Mouse (Mus musculus): ENCODE measurements at regions not wholly inside any gene's neighbourhood (a gene's known extent, or its start where the extent isn't known, plus 50 kb on each side); places are given as distances from the start of the nearest gene placed in this dataset.
A peak's percentile ranks its signal among the peaks of the same experiment; 100 is the strongest.

DNA sequence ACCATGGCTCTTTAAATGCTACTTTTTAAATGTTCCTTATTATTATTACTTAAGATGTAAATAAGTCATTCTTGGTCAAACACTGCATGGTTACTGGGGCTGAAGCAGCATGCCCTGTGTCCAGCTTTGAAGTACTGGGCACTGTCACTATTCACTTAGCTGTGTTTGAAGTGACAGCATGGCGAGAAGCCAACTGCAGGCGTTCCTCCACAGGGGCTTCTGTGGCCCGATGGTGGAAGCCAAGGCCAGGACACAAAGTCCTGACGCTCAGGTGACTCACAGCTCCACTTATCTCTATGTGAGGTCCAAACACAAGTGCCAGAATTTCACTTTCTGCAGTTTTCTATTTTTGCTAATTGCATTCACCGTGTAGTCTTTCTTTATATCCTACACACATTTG is 65.3 kb downstream of the Cdca7 start:
- DNase-seq (ENCODE audit: low spot score) (peak; percentile 50), ATAC-seq (ENCODE audit: insufficient read depth, low read depth) (peak; percentile 75)
- Histone ChIP-seq H3K27ac (ENCODE audit: low read depth) (no peak overlapping the region), H3K27me3 (ENCODE audit: control insufficient read depth, insufficient read depth, low read length) (no peaks in the 10 kb centered on the region), H3K4me3 (ENCODE audit: low read depth, low read length) (no peak overlapping the region), H3K36me3 (replicated peaks; ENCODE audit: control insufficient read depth, insufficient read depth, low read length) (no peaks in the 10 kb centered on the region), H3K4me2 (ENCODE audit: low read depth, low read length) (no peak overlapping the region), H3K9ac (replicated peaks; ENCODE audit: low read depth, low read length) (no peak overlapping the region), H3K9me3 (replicated peaks; ENCODE audit: control insufficient read depth, low read length) (no peaks in the 10 kb centered on the region), H3K4me1 (ENCODE audit: control insufficient read depth, insufficient read depth) (no peaks in the 10 kb centered on the region; the same call in none of the 2 replicates)
- 26% methylated on average over 5 of the region's 5 CpGs for WGBS
- TF ChIP-seq EP300 (IDR thresholded peaks at IDR 0.05; ENCODE audit: low read depth) (0 out of 2 replicates have a peak, but pooled peaks have one; percentile 49), CTCF (IDR thresholded peaks at IDR 0.05; ENCODE audit: low read depth) (no peak)

DNA sequence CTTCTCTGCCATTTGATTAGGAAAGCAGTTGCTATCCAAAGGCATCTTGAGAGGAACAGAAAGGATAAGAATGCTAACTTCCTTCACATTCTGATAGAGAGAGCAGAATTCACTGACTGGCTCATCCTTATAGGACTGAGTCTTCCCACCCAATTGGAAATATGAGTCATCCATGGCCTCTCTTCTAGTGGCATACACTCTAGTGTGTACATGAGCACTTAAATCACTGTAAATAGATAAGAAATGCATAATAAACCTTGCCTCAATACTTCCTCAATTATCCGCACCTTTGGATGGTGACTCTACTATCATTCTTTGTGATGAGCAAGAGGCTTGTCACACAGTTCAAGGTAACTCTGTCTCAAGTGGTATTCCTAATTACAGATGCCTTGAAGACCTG is 69.5 kb downstream of the Cdca7 start:
- no peaks in the 10 kb centered on the region for H3K27me3 ChIP-seq (ENCODE audit: control insufficient read depth, insufficient read depth, low read length)
- no peak for ATAC-seq (ENCODE audit: insufficient read depth, low read depth)
- no peak overlapping the region for H3K4me3 ChIP-seq (ENCODE audit: low read depth, low read length)
- H3K36me3 ChIP-seq (replicated peaks; ENCODE audit: control insufficient read depth, insufficient read depth, low read length), result no peaks in the 10 kb centered on the region
- no peak for TF ChIP-seq EP300 (IDR thresholded peaks at IDR 0.05; ENCODE audit: low read depth)
- no peak for TF ChIP-seq CTCF (IDR thresholded peaks at IDR 0.05; ENCODE audit: low read depth)
- no peaks in the 10 kb centered on the region for H3K9me3 ChIP-seq (replicated peaks; ENCODE audit: control insufficient read depth, low read length)
- peaks cover 5% of the 10 kb centered on the region for H3K4me1 ChIP-seq (ENCODE audit: control insufficient read depth, insufficient read depth)
- H3K9ac ChIP-seq (replicated peaks; ENCODE audit: low read depth, low read length), result no peak overlapping the region
- no peak overlapping the region for H3K4me2 ChIP-seq (ENCODE audit: low read depth, low read length)
- no peak for DNase-seq (ENCODE audit: low spot score)
- 90% methylated on average over 1 of the region's 1 CpGs for WGBS
- no peak overlapping the region for H3K27ac ChIP-seq (ENCODE audit: low read depth)

DNA sequence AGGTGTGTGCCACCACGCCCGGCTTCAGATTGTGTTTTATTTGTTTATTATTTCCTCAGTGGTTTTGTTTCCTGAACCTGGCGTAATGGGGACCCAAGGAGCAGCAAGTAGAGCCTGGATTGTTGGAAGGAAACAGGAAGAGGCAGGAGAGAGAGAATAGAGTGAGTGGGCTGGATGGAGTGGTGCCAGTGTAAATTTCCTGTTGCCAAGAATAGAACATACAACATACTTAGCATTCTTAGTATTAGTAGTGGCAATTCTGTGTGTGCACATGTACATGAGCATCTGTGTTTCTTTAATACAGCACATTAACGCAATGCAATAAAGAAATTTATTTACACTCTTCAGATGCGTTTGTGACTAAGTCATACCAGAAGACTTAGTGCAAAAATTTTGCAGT is 70.5 kb downstream of the Cdca7 start:
- H3K4me3 ChIP-seq (ENCODE audit: low read depth, low read length), result no peak overlapping the region
- no peak overlapping the region for H3K9ac ChIP-seq (replicated peaks; ENCODE audit: low read depth, low read length)
- no peaks in the 10 kb centered on the region for H3K36me3 ChIP-seq (replicated peaks; ENCODE audit: control insufficient read depth, insufficient read depth, low read length)
- 44% methylated on average over 5 of the region's 5 CpGs for WGBS
- H3K4me1 ChIP-seq (ENCODE audit: control insufficient read depth, insufficient read depth), result peaks cover 5% of the 10 kb centered on the region
- DNase-seq (ENCODE audit: low spot score) (peak; percentile 40), ATAC-seq (ENCODE audit: insufficient read depth, low read depth) (peak; percentile 63)
- H3K27ac ChIP-seq (ENCODE audit: low read depth), result peak overlapping the region; percentile 47; the same call in 1 of the 2 replicates
- no peaks in the 10 kb centered on the region for H3K27me3 ChIP-seq (ENCODE audit: control insufficient read depth, insufficient read depth, low read length)
- TF ChIP-seq EP300 (IDR thresholded peaks at IDR 0.05; ENCODE audit: low read depth), result no peak
- TF ChIP-seq CTCF (IDR thresholded peaks at IDR 0.05; ENCODE audit: low read depth), result no peak
- H3K4me2 ChIP-seq (ENCODE audit: low read depth, low read length), result no peak overlapping the region
- no peaks in the 10 kb centered on the region for H3K9me3 ChIP-seq (replicated peaks; ENCODE audit: control insufficient read depth, low read length)

DNA sequence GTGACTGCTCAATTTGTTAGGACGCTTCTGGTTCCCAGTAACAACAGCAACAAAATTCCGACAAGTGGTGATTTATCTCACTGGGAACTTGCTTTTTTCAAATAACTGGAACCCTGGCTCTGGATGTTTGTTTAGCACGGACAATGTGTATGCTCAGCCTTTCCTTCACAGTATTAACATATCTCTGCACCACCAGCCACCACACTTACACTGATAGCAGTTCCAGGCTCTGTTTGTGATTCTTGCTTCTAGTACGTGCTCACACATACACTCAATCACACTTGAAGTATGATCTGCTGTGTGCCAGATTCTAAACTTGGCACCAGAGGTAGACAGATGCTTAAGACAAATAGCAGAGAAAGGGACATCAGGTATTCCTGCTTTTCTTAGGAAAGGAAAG is 71.0 kb downstream of the Cdca7 start:
- Histone ChIP-seq H3K36me3 (replicated peaks; ENCODE audit: control insufficient read depth, insufficient read depth, low read length) (no peaks in the 10 kb centered on the region), H3K9me3 (replicated peaks; ENCODE audit: control insufficient read depth, low read length) (no peaks in the 10 kb centered on the region), H3K9ac (replicated peaks; ENCODE audit: low read depth, low read length) (no peak overlapping the region), H3K27ac (ENCODE audit: low read depth) (peak overlapping the region; percentile 47), H3K27me3 (ENCODE audit: control insufficient read depth, insufficient read depth, low read length) (no peaks in the 10 kb centered on the region), H3K4me1 (ENCODE audit: control insufficient read depth, insufficient read depth) (peaks cover 5% of the 10 kb centered on the region), H3K4me3 (ENCODE audit: low read depth, low read length) (no peak overlapping the region), H3K4me2 (ENCODE audit: low read depth, low read length) (no peak overlapping the region)
- DNase-seq (ENCODE audit: low spot score), result no peak
- 11% methylated on average over 4 of the region's 4 CpGs for WGBS
- no peak for ATAC-seq (ENCODE audit: insufficient read depth, low read depth)
- TF ChIP-seq EP300 (IDR thresholded peaks at IDR 0.05; ENCODE audit: low read depth), result no peak
- no peak for TF ChIP-seq CTCF (IDR thresholded peaks at IDR 0.05; ENCODE audit: low read depth)

DNA sequence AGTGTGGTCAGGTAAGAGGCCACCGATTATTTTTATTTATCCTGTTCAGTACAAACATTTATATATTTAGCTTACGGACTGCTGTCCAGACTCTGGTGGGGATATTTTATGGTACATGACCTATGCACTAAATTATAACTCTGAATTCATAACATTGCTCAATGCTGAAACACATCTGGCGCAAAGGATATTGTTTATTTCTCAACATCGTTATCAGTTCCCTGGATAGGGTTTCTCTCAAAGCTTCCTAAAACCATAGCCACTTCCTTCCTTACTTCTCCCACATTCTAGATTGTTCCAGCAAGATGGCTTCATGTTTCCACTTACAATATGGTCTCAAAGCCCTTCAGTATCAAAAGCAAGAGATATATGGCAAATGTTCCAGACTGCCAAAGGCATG is 75.3 kb downstream of the Cdca7 start:
- no peak overlapping the region for H3K4me3 ChIP-seq (ENCODE audit: low read depth, low read length)
- H3K36me3 ChIP-seq (replicated peaks; ENCODE audit: control insufficient read depth, insufficient read depth, low read length), result no peaks in the 10 kb centered on the region
- WGBS, result 75% methylated on average over 4 of the region's 4 CpGs
- no peak for DNase-seq (ENCODE audit: low spot score)
- H3K9ac ChIP-seq (replicated peaks; ENCODE audit: low read depth, low read length), result no peak overlapping the region
- H3K9me3 ChIP-seq (replicated peaks; ENCODE audit: control insufficient read depth, low read length), result no peaks in the 10 kb centered on the region
- no peak for TF ChIP-seq CTCF (IDR thresholded peaks at IDR 0.05; ENCODE audit: low read depth)
- H3K4me1 ChIP-seq (ENCODE audit: control insufficient read depth, insufficient read depth), result peaks cover 5% of the 10 kb centered on the region
- H3K27ac ChIP-seq (ENCODE audit: low read depth), result no peak overlapping the region
- ATAC-seq (ENCODE audit: insufficient read depth, low read depth), result no peak
- H3K27me3 ChIP-seq (ENCODE audit: control insufficient read depth, insufficient read depth, low read length), result no peaks in the 10 kb centered on the region
- H3K4me2 ChIP-seq (ENCODE audit: low read depth, low read length), result no peak overlapping the region

DNA sequence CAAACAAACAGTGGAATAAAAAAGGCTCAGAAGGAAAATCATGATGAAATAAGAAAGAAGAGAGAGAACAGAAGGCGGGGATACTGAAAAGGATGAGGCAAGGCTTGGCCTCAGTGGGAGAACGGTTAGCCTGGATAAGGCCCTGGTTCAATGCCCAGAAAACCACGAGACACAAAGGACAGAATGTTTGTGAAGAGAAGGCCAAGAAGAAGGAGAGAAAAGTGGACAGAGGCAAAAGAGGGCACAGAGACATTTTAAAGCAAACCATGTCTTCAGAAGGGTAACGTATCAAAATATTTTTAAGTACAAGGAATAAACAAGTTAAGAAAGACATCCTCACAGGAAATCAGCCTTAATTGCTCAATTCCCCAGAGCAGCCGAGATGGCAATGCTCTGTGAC is 78.6 kb downstream of the Cdca7 start:
- ATAC-seq (ENCODE audit: insufficient read depth, low read depth) (no peak), DNase-seq (ENCODE audit: low spot score) (peak; percentile 45)
- no peak overlapping the region for H3K27ac ChIP-seq (ENCODE audit: low read depth)

More for the DNA sequence above, 78.6 kb downstream of the Cdca7 start:
- Histone ChIP-seq H3K4me2 (ENCODE audit: low read depth, low read length) (no peak overlapping the region), H3K36me3 (replicated peaks; ENCODE audit: control insufficient read depth, insufficient read depth, low read length) (no peaks in the 10 kb centered on the region), H3K27me3 (ENCODE audit: control insufficient read depth, insufficient read depth, low read length) (no peaks in the 10 kb centered on the region), H3K4me3 (ENCODE audit: low read depth, low read length) (no peak overlapping the region), H3K9me3 (replicated peaks; ENCODE audit: control insufficient read depth, low read length) (no peaks in the 10 kb centered on the region), H3K9ac (replicated peaks; ENCODE audit: low read depth, low read length) (no peak overlapping the region), H3K4me1 (ENCODE audit: control insufficient read depth, insufficient read depth) (no peaks in the 10 kb centered on the region; the same call in 1 of the 2 replicates)
- WGBS, result 69% methylated on average over 5 of the region's 5 CpGs
- TF ChIP-seq CTCF (IDR thresholded peaks at IDR 0.05; ENCODE audit: low read depth), result no peak
- no peak for TF ChIP-seq EP300 (IDR thresholded peaks at IDR 0.05; ENCODE audit: low read depth)

Data from heart, postnatal 0 days (tissue).